Mouse (Mus musculus): ENCODE data around the gene Orai1.

Orai1 gene

GRCm38 (mm10) chr5:122994910-122995309 is 20.0 kb upstream of the Orai1 start:
- DNase-seq (ENCODE audit: low spot score in 2 of 2) = no peak

DNA sequence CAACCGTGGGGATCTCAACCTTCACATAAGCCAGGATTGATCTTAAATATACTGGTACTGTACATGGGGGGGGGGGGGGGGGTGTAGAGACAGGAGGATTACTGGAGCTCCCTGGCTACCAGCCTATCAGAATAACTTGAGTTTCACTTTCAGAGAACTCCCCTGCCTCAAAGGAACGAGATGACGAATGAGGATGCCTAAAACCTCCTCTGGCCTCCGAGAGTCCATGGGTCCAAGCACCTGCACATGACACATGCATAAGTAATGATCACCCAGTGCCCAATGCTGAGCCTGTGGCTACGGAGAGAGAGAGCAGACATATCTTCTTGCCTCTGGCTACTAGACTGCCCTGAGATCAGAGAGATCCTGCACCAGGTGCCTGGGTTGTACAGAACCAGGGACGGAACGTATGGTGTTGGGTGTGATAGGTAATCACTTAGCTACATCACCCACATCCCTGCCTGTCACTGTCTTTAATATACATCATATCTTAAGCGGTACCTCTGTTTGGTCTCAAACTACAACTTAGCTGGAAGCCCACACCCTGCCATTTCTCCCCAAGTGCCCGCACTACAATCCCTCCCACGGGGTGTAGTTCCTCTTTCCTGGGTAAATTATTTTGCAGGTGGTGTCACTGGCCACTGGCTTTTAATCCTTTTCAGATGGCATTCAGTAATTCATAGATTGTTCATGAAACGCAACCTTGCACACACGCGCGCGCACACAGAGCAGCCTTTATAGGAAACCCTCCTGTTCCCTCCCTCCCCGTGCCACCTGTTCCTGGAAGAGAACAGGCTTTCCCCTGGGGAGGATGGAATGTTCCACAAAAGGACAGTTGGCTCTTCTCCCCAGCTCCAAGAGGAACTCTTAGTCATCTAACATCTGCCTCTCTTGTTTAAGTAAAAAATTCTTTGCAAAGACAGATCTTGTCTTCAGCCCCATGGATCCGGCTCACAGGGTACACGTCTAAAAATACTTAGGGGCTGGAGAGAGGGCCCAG is 17.4 kb upstream of the Orai1 start:
- DNase-seq (ENCODE audit: low spot score in 2 of 2) = no peak

- no peak for DNase-seq (ENCODE audit: low spot score in 2 of 2)
These were observed 14.0 kb upstream of the Orai1 start for GRCm38 (mm10) chr5:123000901-123001300.

- no peak for DNase-seq (ENCODE audit: low spot score in 2 of 2)
These were observed 8.9 kb upstream of the Orai1 start for GRCm38 (mm10) chr5:123005716-123006592.

- DNase-seq (ENCODE audit: low spot score in 2 of 2) = no peak
These were observed 5.9 kb upstream of the Orai1 start for GRCm38 (mm10) chr5:123008877-123009493.

GRCm38 (mm10) chr5:123009873-123010272 is 5.0 kb upstream of the Orai1 start:
- DNase-seq (ENCODE audit: low spot score in 2 of 2) = no peak

- DNase-seq (ENCODE audit: low spot score in 2 of 2) = no peak
These were observed 4.1 kb upstream of the Orai1 start for GRCm38 (mm10) chr5:123010806-123011205.

GRCm38 (mm10) chr5:123011705-123012104 is 3.2 kb upstream of the Orai1 start:
- DNase-seq (ENCODE audit: low spot score in 2 of 2) = no peak

- DNase-seq (ENCODE audit: low spot score in 2 of 2) = peak; percentile 49 to 65
These were observed 1.1 kb upstream of the Orai1 start for GRCm38 (mm10) chr5:123013599-123014315.

DNA sequence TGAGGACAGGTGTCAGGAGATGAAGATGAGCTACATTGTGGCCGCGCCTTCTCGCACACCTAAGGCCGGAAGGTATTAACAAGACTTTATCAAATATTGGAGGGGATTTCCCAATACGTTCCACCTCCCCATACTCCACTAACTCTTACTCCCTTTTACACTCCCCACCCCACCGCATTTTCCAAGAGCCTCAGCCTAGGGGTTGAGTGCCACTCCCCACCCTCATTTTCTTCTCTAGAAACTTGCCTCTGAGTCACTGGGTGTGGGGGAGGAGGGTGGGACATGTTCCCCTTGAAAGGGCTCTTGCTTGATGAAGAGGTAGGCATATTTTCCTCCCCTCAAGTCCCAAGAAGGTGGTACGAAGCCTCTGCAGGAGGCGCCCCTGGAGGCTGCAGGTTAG is 1.0 kb downstream of the Orai1 start:
- no peak for DNase-seq (ENCODE audit: low spot score in 2 of 2)

- DNase-seq (ENCODE audit: low spot score in 2 of 2) = no peak
These were observed 2.6 kb downstream of the Orai1 start for GRCm38 (mm10) chr5:123017504-123017903.

DNA sequence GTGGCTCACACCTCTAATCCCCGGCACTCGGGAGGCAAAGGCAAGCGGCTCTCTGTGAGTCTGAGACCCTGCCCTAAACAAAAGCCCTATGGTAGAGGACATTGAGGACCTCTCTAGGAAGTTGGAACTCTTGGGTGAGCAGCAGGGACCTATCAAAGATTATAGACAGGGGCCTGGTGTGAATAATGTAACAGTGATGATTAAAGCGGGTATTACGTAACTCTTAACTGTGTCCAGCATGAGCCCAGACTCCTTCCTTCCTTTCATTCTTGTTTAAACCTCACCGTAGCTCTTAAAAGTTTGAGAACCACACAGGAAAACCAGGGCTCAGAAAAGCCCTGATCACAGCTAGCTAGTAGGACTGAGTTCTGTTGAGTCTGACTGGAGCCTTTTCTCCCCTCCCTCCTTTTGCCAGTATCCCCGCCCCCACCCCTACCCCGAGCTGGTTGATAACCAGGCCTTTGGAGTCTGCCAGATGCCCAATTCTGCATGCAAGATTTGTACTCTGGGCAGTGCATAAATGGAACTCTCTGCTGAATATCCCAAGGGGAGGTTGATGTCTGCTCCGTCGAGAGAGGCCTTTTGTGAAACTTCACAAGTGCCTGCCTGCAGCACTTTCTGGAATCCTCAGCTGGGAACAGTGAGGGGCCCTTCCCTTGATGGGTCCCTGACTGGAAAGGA is 4.6 kb downstream of the Orai1 start:
- no peak for DNase-seq (ENCODE audit: low spot score in 2 of 2)

DNA sequence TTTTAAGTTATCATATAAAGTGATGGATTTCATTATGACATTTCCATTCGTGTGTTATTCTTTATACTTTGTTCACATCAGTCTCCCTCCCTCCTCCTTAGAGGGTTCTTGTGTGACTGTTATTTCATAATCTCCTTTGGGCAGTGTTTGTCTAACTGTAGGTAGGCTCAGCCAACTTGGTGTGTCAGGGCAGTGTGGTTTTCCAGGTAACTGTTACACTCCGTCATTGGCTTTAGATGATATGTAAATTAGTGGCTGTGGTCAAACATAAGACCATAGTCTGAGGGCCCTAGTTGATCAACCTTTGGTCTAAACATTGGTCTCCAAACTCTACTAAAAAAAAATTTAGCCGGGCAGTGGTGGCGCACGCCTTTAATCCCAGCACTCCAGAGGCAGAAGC is 5.6 kb downstream of the Orai1 start:
- DNase-seq (ENCODE audit: low spot score in 2 of 2) = no peak

GRCm38 (mm10) chr5:123021438-123021837 is 6.6 kb downstream of the Orai1 start:
- no peak for DNase-seq (ENCODE audit: low spot score in 2 of 2)

DNA sequence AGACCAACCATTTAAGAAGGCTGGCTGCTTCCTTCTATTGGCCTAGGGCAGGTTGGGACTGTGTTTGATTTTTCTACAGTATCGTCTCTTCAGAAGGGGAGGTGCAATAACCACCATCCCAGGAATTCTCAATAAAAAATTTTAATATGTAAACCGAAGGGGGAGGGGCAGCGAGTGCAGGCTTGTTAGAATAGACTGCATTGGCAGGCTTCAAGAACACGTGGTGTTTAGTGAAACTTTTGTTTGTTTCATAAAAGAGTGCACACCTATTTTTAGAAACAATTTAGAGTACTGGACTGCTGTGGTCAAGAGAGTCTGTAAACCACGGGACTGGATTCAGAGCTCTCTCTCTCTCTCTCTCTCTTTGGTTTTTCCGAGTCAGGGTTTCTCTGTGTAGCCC is 8.2 kb downstream of the Orai1 start:
- DNase-seq (ENCODE audit: low spot score in 2 of 2) = no peak

DNA sequence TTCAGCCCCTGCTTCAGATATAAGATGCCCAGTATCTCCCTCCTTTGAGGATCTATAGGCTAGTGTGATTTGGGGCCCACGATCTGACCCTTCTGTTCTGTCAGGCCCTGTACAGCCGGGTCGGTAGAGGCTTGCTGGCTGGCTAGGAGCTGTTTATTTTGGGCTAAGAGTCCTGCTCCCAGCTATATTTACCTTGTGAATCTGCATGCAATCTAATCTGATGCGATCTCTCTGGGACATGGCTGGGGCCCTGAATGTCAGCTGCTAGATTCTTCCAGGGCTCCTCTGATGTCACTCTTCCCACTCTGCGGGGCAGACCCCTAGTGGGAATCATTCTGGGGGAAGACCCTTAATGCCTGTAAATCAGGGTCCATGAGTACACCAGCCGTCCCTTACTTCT is 9.4 kb downstream of the Orai1 start:
- no peak for DNase-seq (ENCODE audit: low spot score in 2 of 2)

- no peak for DNase-seq (ENCODE audit: low spot score in 2 of 2)
These were observed 10.2 kb downstream of the Orai1 start for GRCm38 (mm10) chr5:123024965-123025573.

DNA sequence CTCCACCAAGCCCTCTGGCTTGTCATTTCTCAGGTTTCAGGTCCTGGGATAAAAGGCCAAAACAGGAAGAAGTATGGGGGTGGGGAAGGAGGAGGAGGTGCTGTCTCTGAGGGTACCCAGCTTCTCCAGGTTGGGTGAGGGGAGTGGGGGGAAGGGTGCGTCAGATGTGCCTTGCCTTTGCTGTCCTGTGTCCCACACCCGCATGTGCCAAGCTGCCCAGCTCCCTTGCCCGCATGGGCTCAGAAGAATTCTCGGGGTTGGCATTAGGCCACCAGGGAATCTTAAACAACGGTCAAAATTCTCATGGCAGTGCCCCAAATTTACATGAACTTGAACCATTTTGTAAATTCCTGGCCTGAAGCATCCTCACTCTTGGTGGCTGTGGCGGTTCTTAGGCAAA is 11.5 kb downstream of the Orai1 start:
- DNase-seq (ENCODE audit: low spot score in 2 of 2) = no peak

DNA sequence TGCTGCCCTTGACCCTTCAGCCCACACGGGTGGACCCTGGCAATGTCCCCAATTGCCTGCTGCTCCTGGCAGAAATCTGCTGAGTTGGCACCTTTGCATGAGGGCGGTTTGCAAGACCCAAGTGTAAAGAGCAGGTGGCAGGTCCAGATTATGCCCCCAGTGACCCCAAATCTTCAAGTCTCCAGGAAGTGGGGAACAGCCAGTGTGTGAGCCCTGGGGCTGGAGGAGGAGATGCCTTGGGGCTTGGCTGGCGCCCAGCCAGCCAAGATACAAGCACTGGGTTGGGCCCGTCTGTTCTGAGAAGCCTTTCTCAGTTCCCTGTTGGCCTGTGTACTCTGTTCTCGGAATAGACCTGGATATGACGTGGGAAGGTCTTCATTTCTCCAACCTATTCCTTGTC is 12.6 kb downstream of the Orai1 start:
- DNase-seq (ENCODE audit: low spot score in 2 of 2) = no peak

DNA sequence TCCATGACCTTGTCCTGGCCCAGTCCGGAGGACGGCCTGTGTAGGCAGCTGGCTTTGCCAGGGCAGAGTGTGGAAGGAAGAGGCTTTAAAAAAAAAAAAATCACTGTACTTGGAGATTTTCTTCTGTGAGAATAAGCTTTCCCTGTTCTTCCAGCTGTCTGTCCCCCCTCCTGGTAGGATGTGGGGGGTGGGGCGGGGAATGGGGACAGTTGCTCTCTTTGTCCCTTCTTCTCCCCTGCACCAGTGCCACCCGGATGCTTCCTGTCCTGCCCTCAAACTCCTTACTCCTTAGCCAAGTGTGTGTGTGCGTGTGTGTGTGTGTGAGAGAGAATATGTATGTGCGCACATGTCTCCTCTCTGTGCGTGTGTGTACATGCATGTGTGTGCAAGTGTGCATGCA is 14.9 kb downstream of the Orai1 start:
- peak in 1 of 2 experiments; percentile 42 for DNase-seq (ENCODE audit: low spot score in 2 of 2)

Measured in frontal cortex, postnatal 10 days (tissue).